Mouse (Mus musculus): ENCODE data around the gene Slc6a16. TPM values are rescaled to one million over a fixed set of nuclear protein-coding genes. Genes with fewer than 3 reads are reported as not detected.
A peak's percentile ranks its signal among the peaks of the same experiment; 100 is the strongest.

Gene Slc6a16
- polyA plus RNA-seq, 1 experiment from 2014 or later, result not detected

DNA sequence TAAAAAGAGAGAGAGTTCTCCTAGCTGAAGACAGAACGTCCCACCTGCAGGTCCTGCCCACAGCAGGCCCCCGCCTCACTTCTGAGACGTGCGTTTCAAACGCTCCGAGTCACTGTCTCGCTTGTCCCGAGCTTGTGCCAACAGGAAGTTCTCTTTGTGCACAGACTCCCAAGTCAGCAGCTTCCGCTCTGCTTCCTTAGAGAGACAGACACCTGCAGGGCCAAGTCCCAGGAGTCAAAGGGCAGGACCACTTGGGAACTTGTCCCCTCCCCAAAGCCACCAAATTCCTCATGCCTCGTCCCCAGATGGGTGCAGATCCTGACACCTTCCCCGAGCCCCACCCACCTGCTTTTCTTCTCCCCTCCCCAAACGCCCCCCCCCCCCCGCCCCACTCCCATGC, 64.0 kb downstream of the Slc6a16 start:
- H3K4me3 ChIP-seq, result 0 out of 2 replicates have a peak overlapping the region, but pooled peaks have one; percentile 10

GRCm38 (mm10) chr7:45305275-45305674, 64.4 kb downstream of the Slc6a16 start:
- H3K27me3 ChIP-seq (replicated peaks), result peaks cover 22% of the 10 kb centered on the region
- no peaks in the 10 kb centered on the region for H3K36me3 ChIP-seq
- H3K27ac ChIP-seq, result no peak overlapping the region
- H3K4me3 ChIP-seq, result 0 out of 2 replicates have a peak overlapping the region, but pooled peaks have one; percentile 10
- H3K4me1 ChIP-seq, result peaks cover 18% of the 10 kb centered on the region
- H3K9ac ChIP-seq, result no peak overlapping the region
- peak overlapping the region; percentile 43 for H3K4me2 ChIP-seq
- no peaks in the 10 kb centered on the region for H3K9me3 ChIP-seq (replicated peaks)
- 3% methylated on average over 17 of the region's 17 CpGs for WGBS (ENCODE audit: insufficient replicate concordance)
- peak; percentile 58 for ATAC-seq

More for the DNA sequence above, 64.0 kb downstream of the Slc6a16 start:
- H3K27me3 ChIP-seq (replicated peaks), result peaks cover 19% of the 10 kb centered on the region; the same call in 1 of the 2 replicates
- no peak overlapping the region for H3K27ac ChIP-seq
- H3K36me3 ChIP-seq, result no peaks in the 10 kb centered on the region
- H3K9ac ChIP-seq, result no peak overlapping the region
- peak overlapping the region; percentile 43 for H3K4me2 ChIP-seq
- no peak for ATAC-seq
- H3K4me1 ChIP-seq, result peaks cover 18% of the 10 kb centered on the region
- H3K9me3 ChIP-seq (replicated peaks), result no peaks in the 10 kb centered on the region
- WGBS (ENCODE audit: insufficient replicate concordance), result 18% methylated on average over 12 of the region's 13 CpGs

DNA sequence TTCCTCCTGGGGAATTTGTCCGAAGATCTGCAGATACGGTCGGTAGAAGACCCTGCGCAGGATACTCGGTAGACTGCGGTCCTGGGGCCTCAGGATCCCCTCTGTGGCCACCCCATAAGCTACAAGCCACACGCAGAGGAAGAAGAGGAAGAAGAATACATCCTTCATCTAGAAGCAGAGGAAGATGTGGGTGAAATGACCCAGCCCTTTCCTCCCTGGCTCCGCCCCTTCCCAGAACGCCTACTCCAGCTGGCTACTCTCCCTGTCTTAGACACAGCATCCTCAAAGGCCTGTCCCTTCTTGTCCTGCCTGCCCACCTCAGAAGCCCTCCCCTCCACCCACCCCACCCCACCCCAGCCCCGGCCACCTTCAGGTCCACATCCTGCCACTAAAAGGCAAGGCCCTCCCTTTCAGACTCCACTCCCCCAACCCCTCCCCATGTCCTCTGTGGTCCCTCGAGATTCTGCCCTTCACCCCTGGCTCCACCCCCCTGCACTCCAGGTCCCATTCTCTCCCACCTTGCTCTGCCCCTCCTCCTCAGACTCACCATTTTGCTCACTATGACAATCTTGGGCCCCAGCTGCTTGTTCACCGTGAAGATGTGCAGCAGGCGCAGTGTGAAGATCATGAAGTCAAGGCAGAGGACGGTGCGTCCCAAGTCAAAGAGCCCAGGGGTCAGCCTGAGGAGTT, 67.8 kb downstream of the Slc6a16 start:
- peaks cover 12% of the 10 kb centered on the region for H3K27me3 ChIP-seq (replicated peaks)
- no peak overlapping the region for H3K4me3 ChIP-seq
- H3K4me1 ChIP-seq, result peaks cover 21% of the 10 kb centered on the region
- H3K9ac ChIP-seq, result no peak overlapping the region
- no peak for ATAC-seq
- H3K4me2 ChIP-seq, result no peak overlapping the region
- WGBS (ENCODE audit: insufficient replicate concordance), result 32% methylated on average over 15 of the region's 15 CpGs
- no peak overlapping the region for H3K27ac ChIP-seq
- no peaks in the 10 kb centered on the region for H3K9me3 ChIP-seq (replicated peaks)
- no peaks in the 10 kb centered on the region for H3K36me3 ChIP-seq

DNA sequence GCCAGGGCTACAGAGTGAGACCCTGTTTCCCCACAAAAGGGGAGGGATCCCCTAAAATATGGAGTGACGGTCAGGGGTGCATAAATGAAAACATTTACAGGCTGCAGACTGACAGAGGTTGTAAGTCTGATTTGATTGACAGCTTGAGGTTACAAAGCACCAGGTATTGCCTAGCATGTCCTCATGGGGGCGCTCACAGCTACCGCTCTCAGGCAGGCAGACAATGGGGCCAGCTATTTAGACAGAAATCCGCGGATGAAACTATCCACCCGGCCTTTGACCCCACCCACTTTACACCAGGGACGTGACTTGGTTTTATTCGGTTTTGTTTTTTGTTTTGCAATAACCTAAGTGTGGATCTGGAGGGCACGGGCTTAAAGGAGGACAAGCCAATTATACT, 68.6 kb downstream of the Slc6a16 start:
- no peak overlapping the region for H3K4me2 ChIP-seq
- H3K36me3 ChIP-seq, result no peaks in the 10 kb centered on the region
- no peak for ATAC-seq
- no peak overlapping the region for H3K27ac ChIP-seq
- WGBS (ENCODE audit: insufficient replicate concordance), result 15% methylated on average over 9 of the region's 9 CpGs
- no peak overlapping the region for H3K9ac ChIP-seq
- H3K27me3 ChIP-seq (replicated peaks), result peaks cover 10% of the 10 kb centered on the region
- H3K4me3 ChIP-seq, result no peak overlapping the region
- H3K9me3 ChIP-seq (replicated peaks), result no peaks in the 10 kb centered on the region
- peaks cover 21% of the 10 kb centered on the region for H3K4me1 ChIP-seq

- Histone ChIP-seq H3K27ac (no peak overlapping the region), H3K27me3 (replicated peaks) (peaks cover 10% of the 10 kb centered on the region), H3K4me2 (no peak overlapping the region), H3K4me3 (no peak overlapping the region), H3K9ac (no peak overlapping the region), H3K36me3 (no peaks in the 10 kb centered on the region), H3K4me1 (peaks cover 9% of the 10 kb centered on the region), H3K9me3 (replicated peaks) (no peaks in the 10 kb centered on the region)
- ATAC-seq, result no peak
- 52% methylated on average over 8 of the region's 8 CpGs for WGBS (ENCODE audit: insufficient replicate concordance)
These were observed 71.1 kb downstream of the Slc6a16 start for GRCm38 (mm10) chr7:45312023-45312422.

- no peak overlapping the region for H3K27ac ChIP-seq
These were observed 72.0 kb downstream of the Slc6a16 start for GRCm38 (mm10) chr7:45312686-45313453.

GRCm38 (mm10) chr7:45313495-45313894, 72.6 kb downstream of the Slc6a16 start:
- no peak overlapping the region for H3K27ac ChIP-seq
- no peak overlapping the region for H3K4me2 ChIP-seq
- WGBS (ENCODE audit: insufficient replicate concordance), result 48% methylated on average over 9 of the region's 9 CpGs
- peaks cover 9% of the 10 kb centered on the region for H3K4me1 ChIP-seq
- no peaks in the 10 kb centered on the region for H3K36me3 ChIP-seq
- H3K9ac ChIP-seq, result no peak overlapping the region
- peaks cover 11% of the 10 kb centered on the region for H3K27me3 ChIP-seq (replicated peaks)
- ATAC-seq, result no peak
- no peaks in the 10 kb centered on the region for H3K9me3 ChIP-seq (replicated peaks)
- no peak overlapping the region for H3K4me3 ChIP-seq

More at GRCm38 (mm10) chr7:45312686-45313453, 72.0 kb downstream of the Slc6a16 start:
- no peak for ATAC-seq
- H3K36me3 ChIP-seq, result no peaks in the 10 kb centered on the region
- H3K4me1 ChIP-seq, result peaks cover 9% of the 10 kb centered on the region
- H3K4me3 ChIP-seq, result no peak overlapping the region
- WGBS (ENCODE audit: insufficient replicate concordance), result 47% methylated on average over 10 of the region's 10 CpGs
- H3K4me2 ChIP-seq, result no peak overlapping the region
- no peak overlapping the region for H3K9ac ChIP-seq
- peaks cover 10% of the 10 kb centered on the region for H3K27me3 ChIP-seq (replicated peaks)
- H3K9me3 ChIP-seq (replicated peaks), result no peaks in the 10 kb centered on the region

- Histone ChIP-seq H3K36me3 (no peaks in the 10 kb centered on the region), H3K4me1 (peaks cover 3% of the 10 kb centered on the region; the same call in 1 of the 2 replicates), H3K9ac (no peak overlapping the region), H3K9me3 (replicated peaks) (no peaks in the 10 kb centered on the region), H3K27ac (no peak overlapping the region), H3K4me2 (no peak overlapping the region), H3K27me3 (replicated peaks) (peaks cover 13% of the 10 kb centered on the region; the same call in 1 of the 2 replicates), H3K4me3 (no peak overlapping the region)
- ATAC-seq, result no peak
- WGBS (ENCODE audit: insufficient replicate concordance), result 72% methylated on average over 10 of the region's 10 CpGs
These were observed 74.4 kb downstream of the Slc6a16 start for GRCm38 (mm10) chr7:45315182-45315701.

- Histone ChIP-seq H3K4me1 (peaks cover 3% of the 10 kb centered on the region; the same call in 1 of the 2 replicates), H3K4me3 (no peak overlapping the region), H3K27me3 (replicated peaks) (peaks cover 9% of the 10 kb centered on the region; the same call in 1 of the 2 replicates), H3K9ac (no peak overlapping the region), H3K27ac (no peak overlapping the region), H3K36me3 (no peaks in the 10 kb centered on the region), H3K4me2 (no peak overlapping the region), H3K9me3 (replicated peaks) (no peaks in the 10 kb centered on the region)
- 81% methylated on average over 14 of the region's 14 CpGs for WGBS (ENCODE audit: insufficient replicate concordance)
- ATAC-seq, result no peak
These were observed 75.7 kb downstream of the Slc6a16 start for GRCm38 (mm10) chr7:45316536-45316935.

DNA sequence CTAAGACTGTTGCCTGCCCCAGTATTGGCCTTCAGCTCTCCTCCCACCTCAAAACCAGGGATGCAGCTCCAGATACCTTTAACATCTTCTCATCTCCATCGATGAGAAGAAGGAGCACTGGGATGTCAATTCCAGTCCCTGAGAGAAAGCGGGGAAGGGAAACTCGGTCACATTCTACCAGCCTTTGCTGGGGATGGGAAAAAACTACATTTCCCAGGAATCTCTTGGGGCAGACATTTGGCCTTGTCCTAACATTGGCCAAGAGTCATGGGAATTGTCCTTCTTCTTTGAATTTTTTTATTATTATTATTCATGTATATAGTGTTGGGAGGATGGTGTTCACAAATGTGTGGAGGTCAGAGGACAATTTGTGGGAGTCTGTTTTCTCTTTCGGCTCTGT, 81.4 kb downstream of the Slc6a16 start:
- H3K9me3 ChIP-seq (replicated peaks), result 0 out of 2 replicates have a peak, but pooled peaks cover 4% of the 10 kb centered on the region
- no peak overlapping the region for H3K4me2 ChIP-seq
- no peak for ATAC-seq
- no peaks in the 10 kb centered on the region for H3K4me1 ChIP-seq
- no peak overlapping the region for H3K4me3 ChIP-seq
- H3K27me3 ChIP-seq (replicated peaks), result peaks cover 9% of the 10 kb centered on the region; the same call in 1 of the 2 replicates
- H3K9ac ChIP-seq, result no peak overlapping the region
- H3K36me3 ChIP-seq, result no peaks in the 10 kb centered on the region
- no peak overlapping the region for H3K27ac ChIP-seq
- WGBS (ENCODE audit: insufficient replicate concordance), result 78% methylated on average over 4 of the region's 4 CpGs
